In genomic region chr11:107674006-107674405, GRCm38 (mm10) we compare ENCODE assay signal across 18 mouse cellular contexts. TPM values are rescaled to one million over a fixed set of nuclear protein-coding genes. Genes with fewer than 3 reads are reported as not detected.
"Had no signal": no experiment of that assay in that cellular context is flagged by ENCODE, and none has a peak within 500 bp of the region (broad histone marks: within the 10 kb centered on the region; RNA-seq: fewer than 3 reads in every experiment).

No protein-coding gene starts in this region.

- ATAC-seq: intestine, embryonic 16.5 days; midbrain, embryonic 16.5 days had no signal

- H3K27me3 ChIP-seq: limb, embryonic 13.5 days; midbrain, embryonic 12.5 days; neural tube, embryonic 13.5 days had no signal

- H3K4me2 ChIP-seq: limb, embryonic 13.5 days; midbrain, embryonic 12.5 days; neural tube, embryonic 13.5 days had no signal

- H3K4me1 ChIP-seq: limb, embryonic 13.5 days had no signal

- H3K4me3 ChIP-seq: limb, embryonic 13.5 days; midbrain, embryonic 12.5 days; neural tube, embryonic 13.5 days had no signal

- H3K9me3 ChIP-seq: limb, embryonic 13.5 days; midbrain, embryonic 12.5 days; neural tube, embryonic 13.5 days had no signal

- H3K27ac ChIP-seq: limb, embryonic 13.5 days; liver, embryonic 14.5 days; midbrain, embryonic 12.5 days; neural tube, embryonic 13.5 days had no signal

- H3K9ac ChIP-seq: limb, embryonic 13.5 days; liver, embryonic 14.5 days; midbrain, embryonic 12.5 days; neural tube, embryonic 13.5 days had no signal

- DNase-seq: kidney, adult 2 months; layer of hippocampus, adult 9-11 months; layer of hippocampus, postnatal 36 days; lung, adult 2 months; lung, postnatal 14 days; retina, postnatal 1 day; thymus, adult 18-20 months; thymus, postnatal 14 days had no signal

RNA-seq across cellular contexts. Expression of gene Cacng1, which starts 42.3 kb away (rescaled TPM):
- total RNA-seq: layer of hippocampus, adult 18-20 months; layer of hippocampus, postnatal 36 days; left cerebral cortex, postnatal 36 days; liver, adult 2 months; megakaryocyte-erythroid progenitor cell, adult 5-6 weeks had no signal
- polyA plus RNA-seq: intestine, embryonic 16.5 days; liver, embryonic 14.5 days had no signal
